Mouse (Mus musculus): ENCODE measurements around the gene Kif24. TPM values are rescaled to one million over a fixed set of nuclear protein-coding genes. Genes with fewer than 3 reads are reported as not detected.

Gene Kif24
- under 1 TPM; 0.10 to 0.21 TPM for total RNA-seq (2021)
- long read RNA-seq, experiment 1 = 0 reads
- long read RNA-seq, experiment 2 = 0 reads

DNA sequence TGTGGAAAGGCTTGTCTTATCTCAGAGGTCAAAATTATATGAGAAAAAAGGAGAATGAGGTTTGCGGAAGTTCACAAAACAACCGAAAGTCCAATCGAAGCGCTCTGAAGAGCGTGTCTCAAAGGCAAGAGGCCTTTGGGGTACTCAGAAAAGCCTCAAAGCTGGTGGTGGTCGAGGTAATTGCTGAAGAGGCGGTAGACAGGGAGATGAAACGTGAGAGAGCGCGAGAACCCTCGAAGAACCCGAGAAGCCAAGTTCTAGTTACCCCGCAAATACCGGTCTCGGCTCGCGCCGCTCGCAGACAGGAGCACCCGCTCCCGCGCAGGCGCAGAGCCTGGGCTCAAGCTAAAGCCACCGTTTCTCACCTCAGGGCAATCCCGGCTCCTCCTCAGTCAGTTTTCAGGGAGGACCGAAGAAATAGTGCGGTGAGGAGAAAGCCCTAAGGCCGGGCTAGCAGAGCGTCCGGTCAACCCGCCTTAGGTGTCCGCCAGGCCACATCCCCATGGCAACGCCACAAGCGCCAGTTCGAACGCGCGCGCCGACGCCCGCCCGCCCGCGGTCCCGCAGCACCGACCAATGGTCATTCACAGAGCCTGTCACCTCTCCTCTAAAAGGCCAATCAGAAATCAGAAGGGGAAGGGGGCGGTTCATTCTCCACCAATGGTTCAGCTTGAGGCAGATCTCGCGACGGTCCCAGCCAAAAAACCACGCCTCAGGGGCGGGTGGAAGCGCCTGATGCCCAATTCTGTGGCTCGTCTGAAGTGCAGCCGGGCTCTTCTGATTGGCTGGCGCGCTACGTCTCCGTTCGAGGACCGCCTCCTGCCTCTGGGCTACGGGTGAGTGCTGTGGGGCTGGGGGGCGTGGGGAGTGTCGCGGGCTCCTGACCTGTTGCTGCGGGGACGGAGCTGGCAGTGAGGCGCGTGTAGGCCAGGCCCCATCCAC, at the start of gene Kif24, which contains the start of gene Nudt2:
Gene Kif24, minus strand, starts transcription at position 543 of the 942 bp plus-strand sequence.
Gene Nudt2, plus strand, starts transcription at position 807 of the 942 bp plus-strand sequence.
- peak; percentile 99 for DNase-seq

- DNase-seq = no peak
These were observed 49.0 kb upstream of the Kif24 start for GRCm38 (mm10) chr4:41513714-41514113.

DNA sequence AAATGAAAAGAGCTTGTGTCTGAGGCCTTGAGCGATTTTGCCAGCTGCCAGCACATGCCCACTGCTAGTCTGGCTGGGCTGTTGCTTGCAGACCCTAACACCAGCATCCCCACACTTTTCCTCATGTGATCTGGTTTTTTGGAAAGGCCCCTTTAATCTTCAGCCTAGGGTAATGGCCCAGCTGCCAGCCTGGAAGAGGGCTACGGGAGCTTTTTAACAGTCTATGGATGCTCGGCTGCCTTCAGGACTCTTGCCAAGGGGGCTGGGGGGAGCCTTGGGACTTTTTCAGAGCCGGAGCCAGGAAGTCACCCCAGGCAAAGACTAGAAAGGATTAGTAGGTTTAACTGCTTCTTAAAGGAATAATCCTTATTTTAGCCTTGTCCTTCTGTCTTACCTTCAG, 48.6 kb upstream of the Kif24 start:
- DNase-seq = no peak

DNA sequence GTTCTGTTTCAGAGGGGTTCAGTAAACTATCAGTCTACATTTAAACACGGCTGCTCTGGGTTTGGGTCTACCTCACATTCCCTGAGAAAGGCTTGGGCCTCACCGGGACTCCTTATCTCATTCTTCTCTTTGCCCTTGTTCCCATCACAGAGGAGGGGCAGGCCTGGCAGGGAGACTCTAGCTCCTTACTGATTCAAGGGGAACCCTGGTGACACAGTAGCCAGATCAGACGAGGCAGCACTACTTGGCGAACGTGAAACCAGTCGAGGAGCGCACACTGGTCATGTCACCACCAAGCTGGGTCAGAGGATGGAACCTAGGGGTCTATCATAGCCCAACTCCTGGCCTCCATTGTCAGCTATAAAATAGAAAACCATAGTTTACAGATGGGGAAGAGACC, 43.3 kb upstream of the Kif24 start:
- DNase-seq = no peak

DNA sequence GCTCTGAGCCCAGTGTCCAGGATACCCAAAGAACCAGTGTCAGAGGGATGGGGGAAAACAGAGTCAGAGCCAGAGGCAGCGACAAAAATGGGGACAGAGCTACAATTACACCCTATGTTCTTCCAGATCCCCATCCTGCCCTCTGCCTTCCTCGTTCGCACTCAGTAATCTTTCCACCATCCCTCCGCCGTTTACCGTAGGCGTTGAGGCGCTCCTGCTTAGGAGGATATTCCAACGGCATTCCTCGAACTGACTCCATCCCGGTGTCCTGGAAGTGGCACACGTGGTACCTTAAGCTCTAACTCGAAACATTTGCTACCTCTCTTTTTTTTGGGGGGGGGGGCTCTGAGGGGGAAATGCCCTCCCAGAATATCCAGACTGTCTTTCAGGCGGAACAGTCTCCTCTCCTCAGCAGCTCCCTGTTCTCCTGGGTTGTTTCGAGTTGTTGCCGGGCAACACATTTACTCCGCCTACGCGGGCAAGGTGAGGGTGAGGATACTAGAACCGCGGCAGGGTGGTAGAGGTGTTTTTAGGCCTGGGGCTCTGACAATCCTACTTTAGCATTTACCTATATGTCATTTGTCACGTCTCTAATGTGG, 42.7 kb upstream of the Kif24 start:
- DNase-seq = no peak

- peak; percentile 85 for DNase-seq
These were observed 42.2 kb upstream of the Kif24 start for GRCm38 (mm10) chr4:41506906-41507305.

DNA sequence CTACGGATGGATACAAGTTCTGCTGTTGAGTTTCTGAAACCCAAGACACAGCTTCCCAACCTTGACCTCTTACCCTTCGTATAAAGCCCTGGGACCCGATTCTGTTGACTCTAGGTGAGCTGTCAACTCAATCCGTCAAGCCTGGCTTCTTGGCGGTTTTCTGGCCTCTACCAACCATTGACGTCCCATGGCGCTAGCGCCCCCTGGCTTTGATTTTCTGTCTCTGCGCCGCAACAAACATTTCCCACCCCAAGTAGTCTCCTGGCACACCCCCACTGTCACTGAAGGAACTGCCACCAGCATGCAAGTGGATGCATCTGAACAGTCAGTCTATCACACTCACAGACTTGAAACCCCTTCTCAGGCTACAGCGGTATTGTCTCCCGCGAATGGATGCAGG, 41.5 kb upstream of the Kif24 start:
- peak; percentile 50 for DNase-seq

- no peak for DNase-seq
These were observed 40.5 kb upstream of the Kif24 start for GRCm38 (mm10) chr4:41505131-41505551.

GRCm38 (mm10) chr4:41504325-41504724, 39.6 kb upstream of the Kif24 start:
- DNase-seq = no peak

DNA sequence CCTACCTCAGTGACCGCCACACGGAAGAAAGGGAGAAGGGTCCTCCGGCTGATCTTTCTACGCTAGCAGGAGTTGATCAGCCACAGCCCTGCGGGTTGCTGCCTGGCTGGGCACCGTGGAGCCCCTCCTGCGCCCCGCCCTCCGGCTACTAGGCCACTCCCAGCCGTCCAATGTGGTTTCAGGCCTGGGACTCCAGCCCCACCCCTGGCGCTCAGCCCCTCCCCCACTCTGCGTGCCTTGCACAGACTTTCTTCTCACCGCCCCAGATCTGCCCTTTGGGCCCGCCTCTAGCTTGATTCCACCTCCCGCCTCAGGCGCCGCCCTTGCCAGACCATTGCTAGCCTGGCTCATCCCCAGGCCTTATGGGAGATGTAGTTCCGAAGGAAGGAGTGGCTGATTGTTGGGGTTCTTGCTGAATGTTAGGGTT, 38.3 kb upstream of the Kif24 start, which contains the start of gene AI464131:
Gene AI464131, minus strand, starts transcription at position 91 of the 427 bp plus-strand sequence.
- peak; percentile 99 for DNase-seq

GRCm38 (mm10) chr4:41502171-41502940, 37.7 kb upstream of the Kif24 start:
- DNase-seq = peak; percentile 70

DNA sequence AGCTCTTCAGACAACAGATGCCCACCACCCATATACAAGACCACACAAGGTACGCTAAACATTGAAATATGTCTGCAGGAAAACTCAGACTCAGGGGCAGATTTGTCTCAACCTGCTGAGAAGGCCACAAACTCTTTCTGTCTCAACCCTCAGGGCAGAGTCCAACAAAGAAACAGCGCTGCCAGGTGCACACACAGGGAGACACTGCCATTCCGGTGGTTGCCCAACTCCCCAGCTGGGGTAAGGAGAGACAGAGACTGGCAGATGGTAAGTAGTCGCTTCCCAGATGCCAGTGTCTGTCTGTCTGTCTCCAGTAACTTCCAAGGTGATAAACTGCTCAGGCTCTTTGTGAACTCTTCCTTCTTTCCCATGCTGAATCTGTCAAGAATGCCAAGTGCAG, 36.1 kb upstream of the Kif24 start:
- DNase-seq = no peak

GRCm38 (mm10) chr4:41499619-41500018, 34.9 kb upstream of the Kif24 start:
- no peak for DNase-seq

- DNase-seq = no peak
These were observed 34.3 kb upstream of the Kif24 start for GRCm38 (mm10) chr4:41498921-41499391.

DNA sequence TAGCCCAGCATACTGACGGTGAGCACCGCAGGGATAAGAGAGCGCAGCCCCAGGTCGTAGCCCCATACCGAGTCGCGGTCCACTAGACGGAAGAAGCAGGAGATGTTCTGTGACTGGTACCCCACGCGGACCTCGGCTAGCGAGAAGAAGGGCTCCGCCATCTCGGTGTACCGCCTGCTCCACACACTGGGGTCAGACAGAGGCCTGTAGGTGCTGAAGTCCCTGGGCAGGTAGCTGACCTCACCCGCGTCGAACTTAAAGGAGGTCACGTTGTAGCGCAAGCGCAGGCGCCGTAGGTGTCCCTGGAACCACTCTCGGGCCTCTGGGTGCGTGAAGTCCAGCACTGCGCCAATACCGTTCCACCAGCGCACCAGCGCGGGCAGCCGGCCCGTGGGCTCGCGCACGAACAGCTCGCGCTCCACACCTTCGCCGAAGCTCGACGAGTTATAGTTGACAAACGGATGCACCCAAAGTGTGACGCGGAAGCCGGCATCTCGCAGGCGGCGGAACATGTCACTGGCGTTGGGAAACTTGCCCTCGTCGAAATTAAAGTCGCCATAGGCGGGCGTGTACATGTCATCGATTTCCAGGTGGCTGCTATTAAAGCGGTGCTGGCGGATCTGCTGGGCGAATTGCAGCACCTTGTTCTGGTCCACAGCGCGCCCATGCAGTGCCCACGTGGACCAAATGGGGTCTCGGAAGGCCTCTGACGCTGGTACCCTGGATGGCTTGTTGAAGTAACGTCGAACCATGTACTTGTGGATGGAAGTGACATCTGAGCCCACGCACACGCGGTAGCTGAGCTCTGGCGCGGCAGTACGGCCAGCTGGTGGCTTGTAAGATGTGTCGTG, 33.5 kb upstream of the Kif24 start:
- no peak for DNase-seq

DNA sequence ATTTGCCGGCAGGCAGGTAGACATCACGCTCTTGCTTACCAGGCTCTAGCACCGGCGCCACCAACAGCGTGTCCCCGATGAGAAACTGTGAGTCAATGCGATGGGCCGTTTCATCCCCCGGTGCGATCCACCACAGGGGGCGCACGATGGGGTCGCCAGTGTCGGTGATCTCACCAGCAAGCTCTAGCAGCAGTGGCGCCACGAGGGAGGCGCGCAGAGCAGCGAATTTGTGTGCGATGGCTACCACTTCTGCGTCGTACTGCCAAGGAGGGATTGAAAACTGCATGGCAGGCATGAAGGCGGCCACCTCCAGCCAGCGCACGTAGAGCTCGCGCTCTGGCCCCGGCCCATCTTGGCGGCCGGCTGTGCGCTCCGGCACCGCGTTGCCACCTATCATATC, 32.9 kb upstream of the Kif24 start:
- DNase-seq = no peak

- DNase-seq = no peak
These were observed 32.4 kb upstream of the Kif24 start for GRCm38 (mm10) chr4:41497046-41497445.

DNA sequence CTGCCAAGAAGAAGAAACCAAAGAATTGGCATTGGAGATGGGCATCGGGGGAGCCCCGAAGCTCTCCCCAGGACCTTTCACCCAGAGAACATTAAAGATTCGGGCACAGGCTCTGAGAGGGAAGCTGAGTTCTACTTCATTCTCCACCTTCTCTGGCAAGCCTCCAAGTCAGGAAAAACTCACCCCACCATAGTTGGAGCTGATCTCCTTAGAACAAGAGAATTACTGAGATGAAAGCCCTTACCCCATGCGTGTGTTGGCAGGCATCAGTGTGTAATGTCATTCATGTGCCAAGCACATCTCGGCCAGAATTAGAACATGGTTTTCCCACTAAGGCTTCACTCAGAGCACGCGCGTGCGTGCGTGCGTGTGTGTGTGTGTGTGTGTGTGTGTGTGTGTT, 31.2 kb upstream of the Kif24 start:
- no peak for DNase-seq

- no peak for DNase-seq
These were observed 30.4 kb upstream of the Kif24 start for GRCm38 (mm10) chr4:41495076-41495475.

- DNase-seq = no peak
These were observed 29.7 kb upstream of the Kif24 start for GRCm38 (mm10) chr4:41494378-41494777.

GRCm38 (mm10) chr4:41493464-41494116, 28.9 kb upstream of the Kif24 start:
- DNase-seq = no peak

All from gastrocnemius, postnatal 25 days (tissue).